Mouse (Mus musculus): ENCODE results near the gene 4931428F04Rik. TPM values are rescaled to one million over a fixed set of nuclear protein-coding genes. Genes with fewer than 3 reads are reported as not detected.
A peak's percentile ranks its signal among the peaks of the same experiment; 100 is the strongest.

The 4931428F04Rik gene
- total and polyA plus RNA-seq, 2 experiments from 2014 or later = 70.9 to 146 TPM

DNA sequence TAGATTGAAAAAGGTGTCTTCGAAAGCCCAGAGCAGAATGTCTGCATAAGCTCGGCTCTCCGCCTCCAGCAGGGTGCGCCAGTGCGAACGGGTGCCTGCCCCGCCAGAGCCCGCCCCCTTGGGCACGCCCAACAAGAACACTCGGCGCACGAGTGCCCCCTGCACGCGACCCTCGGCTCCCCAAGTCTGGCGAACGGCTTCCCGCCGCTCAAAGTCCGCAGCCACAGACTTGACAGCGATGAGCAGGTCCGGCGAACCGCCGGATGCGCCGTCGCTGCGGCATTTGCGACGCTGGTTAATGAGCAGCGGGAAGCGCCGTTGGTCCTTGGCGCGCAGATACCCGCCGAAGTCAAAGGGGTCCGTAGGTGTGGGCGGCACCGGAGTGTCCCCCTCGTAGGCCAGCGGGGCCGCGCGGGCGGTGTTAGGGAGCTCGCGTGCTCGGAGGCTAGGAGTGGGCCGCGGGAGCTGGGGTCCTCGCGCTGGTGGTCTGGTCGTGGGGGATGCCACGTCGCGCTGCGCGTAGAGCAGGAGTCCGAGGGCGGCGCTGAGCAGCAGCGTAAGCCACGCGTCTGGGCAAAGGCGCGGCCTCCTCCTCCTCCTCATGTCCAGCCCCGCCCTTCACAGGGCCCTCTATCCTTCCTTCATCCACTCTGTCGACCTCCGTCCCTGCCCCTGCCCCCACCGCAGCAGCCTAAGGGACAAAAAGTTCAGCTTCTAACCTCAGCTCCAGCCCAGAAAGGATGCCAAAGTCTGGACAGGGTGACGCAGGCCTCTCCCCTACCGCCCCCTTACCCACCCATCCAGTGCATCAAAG lies 35.3 kb downstream of the 4931428F04Rik start:
- Histone ChIP-seq H3K9me3 (ENCODE audit: low read length) (no peaks in the 10 kb centered on the region), H3K27ac (ENCODE audit: low read depth, low read length) (no peak overlapping the region), H3K4me2 (ENCODE audit: low read depth) (peak overlapping the region; percentile 92), H3K36me3 (ENCODE audit: insufficient read depth) (peaks cover 38% of the 10 kb centered on the region), H3K27me3 (ENCODE audit: insufficient read depth, low read length) (peaks cover 21% of the 10 kb centered on the region), H3K4me1 (ENCODE audit: insufficient read depth) (peaks cover 4% of the 10 kb centered on the region), H3K4me3 (ENCODE audit: low read depth, low read length) (peak overlapping the region; percentile 56), H3K9ac (peak overlapping the region; percentile 73)
- peak; percentile 93 for TF ChIP-seq CTCF (IDR thresholded peaks at IDR 0.05; ENCODE audit: low read depth)
- WGBS = 1% methylated on average over 74 of the region's 74 CpGs
- peak; percentile 92 for ATAC-seq
- DNase-seq = peak; percentile 92

DNA sequence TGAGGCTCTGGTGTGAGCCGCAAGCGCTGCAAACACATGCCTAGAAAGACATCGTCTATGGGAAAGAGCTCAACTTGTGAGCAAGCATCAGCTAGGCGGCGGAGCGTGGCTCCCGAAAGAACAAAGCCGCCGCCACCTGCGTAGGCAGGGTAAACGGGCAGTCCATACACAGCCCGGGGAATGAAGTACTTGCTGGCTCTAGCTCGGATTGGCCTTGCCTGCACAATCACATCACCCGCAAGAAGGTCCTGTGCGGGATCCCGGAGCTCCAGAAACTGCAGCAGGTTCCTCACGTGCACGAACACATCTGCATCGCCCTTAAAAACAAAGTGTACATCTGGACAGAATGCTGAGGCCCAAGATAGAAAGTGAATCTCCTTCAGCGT lies 35.9 kb downstream of the 4931428F04Rik start:
- Histone ChIP-seq H3K36me3 (ENCODE audit: insufficient read depth) (peaks cover 44% of the 10 kb centered on the region), H3K27ac (ENCODE audit: low read depth, low read length) (no peak overlapping the region), H3K4me3 (ENCODE audit: low read depth, low read length) (peak overlapping the region; percentile 56), H3K4me1 (ENCODE audit: insufficient read depth) (peaks cover 4% of the 10 kb centered on the region), H3K9me3 (ENCODE audit: low read length) (no peaks in the 10 kb centered on the region), H3K27me3 (ENCODE audit: insufficient read depth, low read length) (peaks cover 15% of the 10 kb centered on the region), H3K4me2 (ENCODE audit: low read depth) (peak overlapping the region; percentile 92), H3K9ac (no peak overlapping the region; the same call in 1 of the 2 replicates)
- DNase-seq = peak; percentile 46
- TF ChIP-seq CTCF (IDR thresholded peaks at IDR 0.05; ENCODE audit: low read depth) = no peak
- 30% methylated on average over 20 of the region's 20 CpGs for WGBS
- ATAC-seq = peak; percentile 28; the same call in 1 of the 2 replicates

DNA sequence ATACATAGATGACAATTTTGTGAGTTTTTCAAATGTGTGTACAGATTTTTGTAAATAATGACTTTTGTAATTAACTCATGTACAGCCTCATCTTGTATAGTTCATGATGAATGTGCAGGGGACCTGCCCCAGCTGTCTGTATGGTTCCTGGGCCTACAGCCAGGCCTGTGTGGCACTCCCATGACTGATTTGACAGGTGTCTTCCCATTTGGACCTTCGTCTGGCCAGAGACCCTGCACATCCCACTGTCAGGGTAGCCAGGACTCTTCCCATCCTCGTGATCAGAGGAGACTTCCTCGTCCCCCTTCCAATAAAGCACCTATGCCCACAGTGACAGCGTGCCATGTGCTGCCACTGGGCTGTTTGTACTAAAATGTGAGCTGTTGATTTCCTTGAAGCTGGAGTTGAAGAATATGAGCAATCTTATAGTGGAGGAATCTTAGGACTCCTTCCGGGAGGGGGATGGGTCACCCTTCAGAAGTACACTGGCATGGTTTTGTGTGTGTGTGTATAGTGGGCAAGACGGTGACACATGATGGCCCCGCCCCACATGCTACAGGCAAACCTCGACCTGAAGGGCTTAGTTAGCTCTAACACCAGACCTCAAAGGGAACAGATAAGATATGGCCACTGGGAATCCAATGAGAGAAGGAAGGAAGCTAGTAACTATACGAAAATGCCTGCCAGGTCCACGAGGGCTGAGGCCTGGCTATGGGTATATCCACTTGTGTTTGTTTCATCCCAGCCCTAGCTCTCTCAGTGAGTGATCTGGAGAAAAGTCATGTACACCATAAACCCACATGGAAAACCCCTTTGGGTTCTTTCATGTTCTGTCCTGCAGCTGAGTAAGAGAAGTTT lies 36.8 kb downstream of the 4931428F04Rik start:
- H3K9ac ChIP-seq = no peak overlapping the region
- no peak overlapping the region for H3K4me3 ChIP-seq (ENCODE audit: low read depth, low read length)

DNA sequence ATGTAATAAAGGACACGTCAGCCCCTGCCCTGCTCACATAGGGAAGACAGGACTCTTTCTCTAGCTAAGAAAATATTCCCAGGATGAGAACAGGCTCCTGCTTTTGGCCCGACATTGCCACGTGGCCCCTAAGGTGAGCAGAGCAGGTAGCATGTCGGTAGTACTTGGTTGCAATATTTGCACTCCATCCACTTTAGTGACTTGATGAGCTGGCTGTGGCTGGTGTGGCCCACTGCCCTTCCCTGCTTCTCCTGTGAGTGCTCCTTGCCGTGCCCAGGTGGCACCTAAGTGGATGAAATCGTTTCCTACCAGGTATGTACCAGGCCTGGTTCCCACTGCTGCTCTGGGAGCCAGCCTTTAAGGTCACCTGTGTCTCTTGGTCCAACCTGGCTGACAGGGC lies 37.7 kb downstream of the 4931428F04Rik start:
- Histone ChIP-seq H3K4me2 (ENCODE audit: low read depth) (no peak overlapping the region), H3K9ac (no peak overlapping the region), H3K36me3 (ENCODE audit: insufficient read depth) (peaks cover 59% of the 10 kb centered on the region), H3K4me1 (ENCODE audit: insufficient read depth) (peaks cover 4% of the 10 kb centered on the region), H3K9me3 (ENCODE audit: low read length) (no peaks in the 10 kb centered on the region), H3K27ac (ENCODE audit: low read depth, low read length) (no peak overlapping the region), H3K4me3 (ENCODE audit: low read depth, low read length) (no peak overlapping the region), H3K27me3 (ENCODE audit: insufficient read depth, low read length) (no peaks in the 10 kb centered on the region; the same call in 1 of the 2 replicates)
- DNase-seq (no peak), ATAC-seq (no peak)
- WGBS = 95% methylated on average over 6 of the region's 6 CpGs
- TF ChIP-seq CTCF (IDR thresholded peaks at IDR 0.05; ENCODE audit: low read depth) = no peak

More for the DNA sequence above, 36.8 kb downstream of the 4931428F04Rik start:
- Histone ChIP-seq H3K9me3 (ENCODE audit: low read length) (no peaks in the 10 kb centered on the region), H3K4me2 (ENCODE audit: low read depth) (no peak overlapping the region), H3K27me3 (ENCODE audit: insufficient read depth, low read length) (peaks cover 7% of the 10 kb centered on the region), H3K4me1 (ENCODE audit: insufficient read depth) (peaks cover 4% of the 10 kb centered on the region), H3K36me3 (ENCODE audit: insufficient read depth) (peaks cover 52% of the 10 kb centered on the region), H3K27ac (ENCODE audit: low read depth, low read length) (no peak overlapping the region)
- no peak for TF ChIP-seq CTCF (IDR thresholded peaks at IDR 0.05; ENCODE audit: low read depth)
- ATAC-seq = no peak
- WGBS = 91% methylated on average over 10 of the region's 10 CpGs
- DNase-seq = no peak

DNA sequence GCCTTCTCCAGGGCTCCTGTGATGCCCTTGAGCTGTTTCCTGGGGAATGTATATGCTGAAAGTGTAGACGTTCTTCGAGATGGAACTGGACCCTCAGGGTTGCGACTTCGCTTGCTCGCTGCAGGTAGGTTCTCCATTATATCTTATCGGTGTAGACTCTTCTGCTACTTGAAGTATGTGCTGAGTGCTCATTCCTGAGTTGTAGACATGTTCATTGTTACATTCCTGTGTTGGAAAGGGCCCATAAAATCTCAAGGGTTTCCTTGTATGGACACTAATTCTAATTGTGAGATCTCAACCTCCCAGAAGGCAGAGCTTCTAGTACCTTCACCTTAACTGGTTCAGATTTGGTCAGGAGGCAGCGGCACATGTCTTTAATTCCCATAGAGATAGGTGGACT lies 48.6 kb downstream of the 4931428F04Rik start:
- DNase-seq (no peak), ATAC-seq (no peak)
- no peak overlapping the region for H3K4me3 ChIP-seq (ENCODE audit: low read depth, low read length)
- H3K9me3 ChIP-seq (ENCODE audit: low read length) = no peaks in the 10 kb centered on the region
- peaks cover 35% of the 10 kb centered on the region for H3K36me3 ChIP-seq (ENCODE audit: insufficient read depth)
- no peak overlapping the region for H3K4me2 ChIP-seq (ENCODE audit: low read depth)
- H3K9ac ChIP-seq = no peak overlapping the region
- WGBS = 98% methylated on average over 7 of the region's 7 CpGs
- no peaks in the 10 kb centered on the region for H3K27me3 ChIP-seq (ENCODE audit: insufficient read depth, low read length)
- H3K4me1 ChIP-seq (ENCODE audit: insufficient read depth) = no peaks in the 10 kb centered on the region
- no peak for TF ChIP-seq CTCF (IDR thresholded peaks at IDR 0.05; ENCODE audit: low read depth)
- H3K27ac ChIP-seq (ENCODE audit: low read depth, low read length) = no peak overlapping the region

DNA sequence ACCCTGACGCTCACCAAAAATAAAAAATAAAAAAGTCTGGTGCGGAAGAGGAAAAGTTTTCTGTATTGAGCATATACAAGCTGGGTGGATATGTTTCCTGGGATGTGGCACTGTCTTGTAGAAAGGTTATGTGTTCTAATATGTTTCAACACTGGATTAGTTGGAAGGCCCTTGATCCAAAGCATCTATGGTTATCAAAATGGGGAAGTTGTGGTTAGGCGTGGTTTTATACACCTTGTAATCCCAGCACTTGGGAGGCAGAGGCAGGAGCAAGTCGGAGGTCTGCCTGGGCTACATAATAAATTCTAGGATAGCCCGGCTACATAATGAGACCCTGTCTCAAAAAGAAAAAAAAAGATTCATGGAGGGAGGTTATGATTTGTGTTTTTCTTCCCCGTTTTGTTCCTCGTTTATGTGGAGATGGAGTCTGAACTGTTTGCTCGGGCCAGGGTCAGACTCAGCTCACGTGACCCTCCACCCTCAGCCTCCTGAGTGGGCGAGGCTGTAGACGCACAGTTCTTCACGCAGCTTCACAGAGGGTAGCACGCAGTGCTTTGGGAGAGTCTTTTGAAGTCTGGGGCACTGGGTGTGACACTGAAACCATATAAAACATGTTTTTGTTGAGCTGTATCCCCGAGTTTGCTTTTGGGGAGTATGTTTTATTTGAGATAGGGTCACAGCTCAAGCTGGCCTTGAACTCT lies 52.1 kb downstream of the 4931428F04Rik start:
- peaks cover 38% of the 10 kb centered on the region for H3K36me3 ChIP-seq (ENCODE audit: insufficient read depth)
- H3K9ac ChIP-seq = no peak overlapping the region
- H3K4me2 ChIP-seq (ENCODE audit: low read depth) = no peak overlapping the region
- WGBS = 92% methylated on average over 14 of the region's 14 CpGs
- DNase-seq (no peak), ATAC-seq (no peak)
- no peak overlapping the region for H3K4me3 ChIP-seq (ENCODE audit: low read depth, low read length)
- no peaks in the 10 kb centered on the region for H3K4me1 ChIP-seq (ENCODE audit: insufficient read depth)
- no peaks in the 10 kb centered on the region for H3K9me3 ChIP-seq (ENCODE audit: low read length)
- H3K27me3 ChIP-seq (ENCODE audit: insufficient read depth, low read length) = no peaks in the 10 kb centered on the region
- H3K27ac ChIP-seq (ENCODE audit: low read depth, low read length) = no peak overlapping the region
- no peak for TF ChIP-seq CTCF (IDR thresholded peaks at IDR 0.05; ENCODE audit: low read depth)
